Mouse (Mus musculus) embryonic facial prominence, embryonic 11.5 days (tissue): ENCODE measurements around the gene Cdkl1. TPM values are rescaled to one million over a fixed set of nuclear protein-coding genes. Genes with fewer than 3 reads are reported as not detected.

ENCODE experiments used
- ATAC-seq: fragments of 200-750 bp; cut with Nextera tagmentation; replicated peaks from 2 replicates; pipeline ENCODE4 v1.8.0; 2017; ENCODE audit warnings: low read depth; ENCODE audit not compliant: insufficient number of reproducible peaks, low FRiP score, low TSS enrichment
- DNase-seq: peaks from one replicate; pipeline ENCODE4 v3.0.0-alpha.2; 2015; ENCODE audit warnings: low spot score
- H3K27ac ChIP-seq: fragments of 300-500 bp; sonication (generic); replicated peaks from 2 replicates; pipeline ENCODE4 v1.5.1; 2014; ENCODE audit warnings: mild to moderate bottlenecking, low read depth, low read length, control low read depth
- H3K27me3 ChIP-seq: fragments of 300-500 bp; sonication (generic); 2 replicates; pipeline ENCODE4 v1.6.1; 2014; ENCODE audit warnings: mild to moderate bottlenecking, low read length, moderate library complexity, mixed read lengths; ENCODE audit not compliant: control insufficient read depth, insufficient read depth
- H3K36me3 ChIP-seq: fragments of 300-500 bp; sonication (generic); replicated peaks from 2 replicates; pipeline ENCODE4 v1.6.1; 2014; ENCODE audit warnings: low read depth, mild to moderate bottlenecking, low read length, moderate library complexity, mixed read lengths; ENCODE audit not compliant: control insufficient read depth, insufficient read depth
- H3K4me1 ChIP-seq: fragments of 300-500 bp; sonication (generic); 2 replicates; pipeline ENCODE4 v1.6.1; 2014; ENCODE audit warnings: low read length, mixed read lengths; ENCODE audit not compliant: control insufficient read depth, insufficient read depth
- H3K4me2 ChIP-seq: fragments of 300-500 bp; sonication (generic); 2 replicates; pipeline ENCODE4 v1.6.1; 2014; ENCODE audit warnings: low read depth, mild to moderate bottlenecking, control low read depth, low read length, moderate library complexity
- H3K4me3 ChIP-seq: fragments of 300-500 bp; sonication (generic); 2 replicates; pipeline ENCODE4 v1.5.1; 2014; ENCODE audit warnings: low read depth, low read length, control low read depth
- H3K9ac ChIP-seq: fragments of 300-500 bp; sonication (generic); replicated peaks from 2 replicates; pipeline ENCODE4 v1.6.1; 2014; ENCODE audit warnings: mild to moderate bottlenecking, control low read depth, low read length
- H3K9me3 ChIP-seq: fragments of 300-500 bp; sonication (generic); replicated peaks from 2 replicates; pipeline ENCODE4 v1.6.1; 2016; ENCODE audit warnings: mild to moderate bottlenecking, low read length, inconsistent platforms, mixed read lengths; ENCODE audit not compliant: control insufficient read depth
- WGBS: fragments of 180-500 bp; shearing (Covaris S2); extraction: QIAGEN DNeasy Blood & Tissue Kit; methylation state at CpG from one replicate; pipeline ENCODE4 v1.1.7; 2014; 5-methylcytosine and 5-hydroxymethylcytosine counted together
- polyA plus RNA-seq: library from polyadenylated mRNA; unstranded; fragments of >200 nt; fragmentation: Nextera tagmentation; extraction: Ambion mirVana; gene quantifications from 2 replicates; pipeline ENCODE4 v1.2.1, GENCODE M21; 2014

The Cdkl1 gene
- polyA plus RNA-seq, 1 experiment from 2014 or later = 0.77 TPM

GRCm38 (mm10) chr12:69729246-69729645, 61.8 kb downstream of the Cdkl1 start:
- Histone ChIP-seq H3K9me3 (no peaks in the 10 kb centered on the region), H3K9ac (no peak overlapping the region), H3K4me1 (no peaks in the 10 kb centered on the region), H3K4me3 (no peak overlapping the region), H3K4me2 (no peak overlapping the region), H3K27ac (no peak overlapping the region), H3K36me3 (no peaks in the 10 kb centered on the region), H3K27me3 (no peaks in the 10 kb centered on the region)
- DNase-seq = no peak
- WGBS = 84% methylated on average over 1 of the region's 1 CpGs
- no peak for ATAC-seq

- DNase-seq = peak; percentile 98
- Histone ChIP-seq H3K4me2 (peak within 1 kb of the TSS; percentile 79), H3K4me1 (no peaks in the 10 kb centered on the region), H3K9ac (peak within 1 kb of the TSS; percentile 55), H3K27me3 (no peaks in the 10 kb centered on the region), H3K36me3 (no peaks in the 10 kb centered on the region), H3K27ac (0 out of 2 replicates have a peak within 1 kb of the TSS, but pooled peaks have one; percentile 2), H3K4me3 (peak within 1 kb of the TSS; percentile 69), H3K9me3 (no peaks in the 10 kb centered on the region)
- ATAC-seq = peak; percentile 98
- WGBS = under 1% methylated on average over 60 of the region's 60 CpGs
These were observed 66.2 kb downstream of the Cdkl1 start, which contains the start of the genes L2hgdh and Atp5s for GRCm38 (mm10) chr12:69724711-69725460. Gene L2hgdh (minus strand): TSS chr12:69724873. Gene Atp5s (plus strand): TSS chr12:69724950.

DNA sequence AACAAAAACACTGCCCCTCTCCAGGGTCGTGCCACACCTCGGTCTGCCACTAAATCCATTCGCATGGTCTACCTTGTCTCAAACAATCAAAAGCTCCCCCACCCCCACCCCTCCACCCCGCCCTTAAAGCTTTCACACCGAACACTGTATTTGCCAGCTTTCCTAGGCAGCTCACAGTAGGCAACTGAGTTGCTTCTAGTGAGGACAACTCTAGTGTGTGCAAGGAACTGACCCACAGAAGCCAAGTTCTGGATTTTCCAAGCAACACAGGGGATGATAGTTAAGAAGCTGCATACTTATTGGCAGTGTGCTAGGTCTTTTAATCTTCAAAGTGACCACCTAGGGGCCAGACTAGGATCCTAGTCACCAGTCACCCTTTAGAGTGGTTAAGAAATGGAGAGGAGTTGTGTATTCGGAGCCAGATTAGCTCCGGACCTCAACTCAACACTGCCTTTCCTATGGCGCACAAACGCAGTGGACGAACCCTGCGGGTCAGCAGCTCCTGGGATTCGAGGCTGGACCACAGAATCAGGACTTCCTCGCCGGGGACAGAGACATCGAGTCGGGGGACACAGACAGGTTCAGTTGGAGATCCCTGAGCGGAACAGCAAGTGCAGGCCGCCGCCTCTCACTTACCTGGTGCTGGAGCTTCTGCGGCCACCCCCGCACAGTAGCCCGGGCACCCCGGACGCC, 66.9 kb downstream of the Cdkl1 start:
- 3% methylated on average over 24 of the region's 24 CpGs for WGBS
- H3K9ac ChIP-seq = peak overlapping the region; percentile 55
- H3K4me3 ChIP-seq = peak overlapping the region; percentile 69
- no peak overlapping the region for H3K27ac ChIP-seq
- H3K36me3 ChIP-seq = peaks cover 4% of the 10 kb centered on the region
- ATAC-seq (0 out of 2 replicates have a peak, but pooled peaks have one; percentile 3), DNase-seq (peak; percentile 6)
- peak overlapping the region; percentile 79 for H3K4me2 ChIP-seq
- peaks cover 4% of the 10 kb centered on the region; the same call in 1 of the 2 replicates for H3K9me3 ChIP-seq
- H3K27me3 ChIP-seq = no peaks in the 10 kb centered on the region
- no peaks in the 10 kb centered on the region for H3K4me1 ChIP-seq

GRCm38 (mm10) chr12:69723376-69723775, 67.7 kb downstream of the Cdkl1 start:
- Histone ChIP-seq H3K4me2 (peak overlapping the region; percentile 79; the same call in 1 of the 2 replicates), H3K9ac (no peak overlapping the region), H3K9me3 (peaks cover 4% of the 10 kb centered on the region; the same call in 1 of the 2 replicates), H3K36me3 (peaks cover 4% of the 10 kb centered on the region), H3K27ac (no peak overlapping the region), H3K4me1 (no peaks in the 10 kb centered on the region), H3K4me3 (no peak overlapping the region), H3K27me3 (no peaks in the 10 kb centered on the region)
- DNase-seq (no peak), ATAC-seq (no peak)
- WGBS = 60% methylated on average over 2 of the region's 2 CpGs

GRCm38 (mm10) chr12:69722857-69723256, 68.2 kb downstream of the Cdkl1 start:
- H3K4me2 ChIP-seq = no peak overlapping the region
- H3K4me3 ChIP-seq = no peak overlapping the region
- H3K4me1 ChIP-seq = no peaks in the 10 kb centered on the region
- no peaks in the 10 kb centered on the region for H3K27me3 ChIP-seq
- 92% methylated on average over 3 of the region's 3 CpGs for WGBS
- no peak overlapping the region for H3K9ac ChIP-seq
- ATAC-seq (no peak), DNase-seq (no peak)
- peaks cover 4% of the 10 kb centered on the region; the same call in 1 of the 2 replicates for H3K9me3 ChIP-seq
- no peak overlapping the region for H3K27ac ChIP-seq
- H3K36me3 ChIP-seq = peaks cover 4% of the 10 kb centered on the region

GRCm38 (mm10) chr12:69713628-69714027, 77.4 kb downstream of the Cdkl1 start:
- ATAC-seq = no peak
- Histone ChIP-seq H3K4me3 (no peak overlapping the region), H3K4me2 (no peak overlapping the region), H3K9me3 (no peaks in the 10 kb centered on the region), H3K9ac (no peak overlapping the region), H3K27me3 (no peaks in the 10 kb centered on the region), H3K27ac (no peak overlapping the region), H3K4me1 (no peaks in the 10 kb centered on the region), H3K36me3 (no peaks in the 10 kb centered on the region)
- DNase-seq = no peak

- Histone ChIP-seq H3K4me3 (no peak overlapping the region), H3K9ac (no peak overlapping the region), H3K4me1 (no peaks in the 10 kb centered on the region), H3K36me3 (no peaks in the 10 kb centered on the region), H3K27me3 (no peaks in the 10 kb centered on the region), H3K4me2 (no peak overlapping the region), H3K9me3 (no peaks in the 10 kb centered on the region), H3K27ac (no peak overlapping the region)
- ATAC-seq (no peak), DNase-seq (no peak)
- WGBS = 88% methylated on average over 11 of the region's 11 CpGs
These were observed 86.1 kb downstream of the Cdkl1 start for GRCm38 (mm10) chr12:69704799-69705458.
